Mouse (Mus musculus) lung, adult 2 months (tissue): ENCODE measurements around the gene Colgalt2.

Source experiments
- CTCF ChIP-seq: fragments of 200-500 bp; IDR thresholded peaks from 2 replicates; pipeline ENCODE4 v1.5.1; 2011; ENCODE audit warnings: mild to moderate bottlenecking, low read length, control low read depth; ENCODE audit not compliant: insufficient read depth
- POLR2A ChIP-seq: fragments of 200-500 bp; IDR thresholded peaks from 2 replicates; pipeline ENCODE4 v1.6.1; 2011; ENCODE audit warnings: low read depth, mild to moderate bottlenecking, control low read depth, low read length, borderline replicate concordance; ENCODE audit errors: extremely low read depth

DNA sequence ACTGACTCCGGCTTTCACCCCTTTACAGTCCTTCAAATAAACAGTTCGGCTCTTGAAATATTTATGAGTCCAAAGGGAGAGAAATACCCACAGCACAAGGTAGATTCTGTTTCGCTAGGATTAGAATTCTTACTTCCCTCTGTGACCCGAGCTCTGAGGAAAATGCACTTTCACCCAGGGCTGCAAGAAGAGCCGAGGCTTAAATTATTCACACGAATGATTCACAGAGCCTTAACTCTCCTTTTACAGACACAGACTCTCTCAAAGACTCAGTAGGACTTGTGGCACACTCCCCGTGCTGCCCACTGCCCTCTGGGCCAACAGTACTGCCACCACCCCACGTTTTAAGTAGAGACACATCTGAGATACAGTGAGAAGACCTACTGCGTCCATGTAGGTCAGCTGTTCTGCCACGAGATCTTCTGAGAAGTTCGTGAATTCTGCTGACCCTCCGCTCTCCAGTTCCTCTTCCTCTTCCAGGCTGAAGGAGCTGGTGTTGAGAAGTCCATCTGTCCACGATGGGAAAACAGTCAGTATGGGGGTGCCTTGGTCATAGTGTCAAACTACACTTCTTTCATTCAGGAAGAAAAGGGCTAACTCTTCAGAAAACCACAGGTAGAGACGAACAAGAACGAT is 154.4 kb downstream of the Colgalt2 start:
- no peak for TF ChIP-seq CTCF
- TF ChIP-seq POLR2A, result no peak
